Mouse (Mus musculus) hindbrain, embryonic 16.5 days (tissue): Measurements from ENCODE around the gene Bcl9. TPM values are rescaled to one million over a fixed set of nuclear protein-coding genes. Genes with fewer than 3 reads are reported as not detected.

Experiments
- ATAC-seq: fragments of 200-750 bp; cut with Nextera tagmentation; 2 replicates; pipeline ENCODE4 v1.8.0; 2017; ENCODE audit warnings: moderate TSS enrichment, moderate library complexity
- H3K27ac ChIP-seq: fragments of 300-500 bp; sonication (generic); 2 replicates; pipeline ENCODE4 v1.5.1; 2014; ENCODE audit warnings: low read depth, mild to moderate bottlenecking, control low read depth, low read length, moderate library complexity
- H3K27me3 ChIP-seq: fragments of 300-500 bp; sonication (generic); replicated peaks from 2 replicates; pipeline ENCODE4 v1.6.1; 2014; ENCODE audit warnings: low read length; ENCODE audit not compliant: control insufficient read depth, insufficient read depth
- H3K36me3 ChIP-seq: fragments of 300-500 bp; sonication (generic); 2 replicates; pipeline ENCODE4 v1.6.1; 2014; ENCODE audit warnings: mild to moderate bottlenecking, low read length, moderate library complexity, mixed read lengths; ENCODE audit not compliant: control insufficient read depth, insufficient read depth
- H3K4me1 ChIP-seq: fragments of 300-500 bp; sonication (generic); 2 replicates; pipeline ENCODE4 v1.6.1; 2014; ENCODE audit warnings: low read depth, low read length; ENCODE audit not compliant: control insufficient read depth, insufficient read depth
- H3K4me2 ChIP-seq: fragments of 300-500 bp; sonication (generic); 2 replicates; pipeline ENCODE4 v1.6.1; 2014; ENCODE audit warnings: mild to moderate bottlenecking, low read length, control low read depth, moderate library complexity
- H3K4me3 ChIP-seq: fragments of 300-500 bp; sonication (generic); 2 replicates; pipeline ENCODE4 v1.5.1; 2014; ENCODE audit warnings: mild to moderate bottlenecking, low read length, control low read depth, moderate library complexity
- H3K9ac ChIP-seq: fragments of 300-500 bp; sonication (generic); 2 replicates; pipeline ENCODE4 v1.6.1; 2014; ENCODE audit warnings: low read depth, mild to moderate bottlenecking, control low read depth, low read length, moderate library complexity
- H3K9me3 ChIP-seq: fragments of 300-500 bp; sonication (generic); 2 replicates; pipeline ENCODE4 v1.6.1; 2014; ENCODE audit warnings: mild to moderate bottlenecking, low read length, moderate library complexity; ENCODE audit not compliant: control insufficient read depth
- WGBS: fragments of 180-500 bp; shearing (Covaris S2); extraction: QIAGEN DNeasy Blood & Tissue Kit; methylation state at CpG from one replicate; pipeline ENCODE4 v1.1.7; 2014; 5-methylcytosine and 5-hydroxymethylcytosine counted together
- polyA plus RNA-seq: library from polyadenylated mRNA; unstranded; fragments of >200 nt; fragmentation: Nextera tagmentation; extraction: Ambion mirVana; gene quantifications from 2 replicates; pipeline ENCODE4 v1.2.1, GENCODE M21; 2015

Gene Bcl9
- polyA plus RNA-seq, 1 experiment from 2014 or later, result 57.4 TPM

DNA sequence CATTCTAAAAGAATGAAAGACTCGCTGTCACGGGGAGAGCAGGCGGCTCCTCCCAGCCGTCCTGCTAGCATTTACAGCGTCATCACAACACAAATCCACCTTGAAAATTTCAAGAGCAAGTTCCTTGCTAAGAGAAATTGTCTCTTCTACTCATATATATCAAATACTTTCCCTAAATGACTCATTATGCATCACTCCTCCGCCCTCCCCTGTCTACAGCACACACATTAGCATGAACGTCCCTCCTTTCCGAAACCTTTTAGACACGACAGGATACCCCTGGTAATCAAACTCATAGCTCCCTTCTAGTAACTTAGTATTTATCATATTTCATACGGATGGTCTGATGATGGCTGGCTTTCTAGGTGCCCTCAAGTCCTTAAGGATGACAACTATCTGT is 83.8 kb downstream of the Bcl9 start:
- no peaks in the 10 kb centered on the region for H3K9me3 ChIP-seq
- no peak overlapping the region for H3K4me3 ChIP-seq
- no peaks in the 10 kb centered on the region for H3K27me3 ChIP-seq
- H3K9ac ChIP-seq, result no peak overlapping the region
- 85% methylated on average over 10 of the region's 10 CpGs for WGBS
- peaks cover 55% of the 10 kb centered on the region for H3K36me3 ChIP-seq
- ATAC-seq, result no peak
- H3K4me2 ChIP-seq, result no peak overlapping the region
- no peaks in the 10 kb centered on the region for H3K4me1 ChIP-seq
- no peak overlapping the region for H3K27ac ChIP-seq

DNA sequence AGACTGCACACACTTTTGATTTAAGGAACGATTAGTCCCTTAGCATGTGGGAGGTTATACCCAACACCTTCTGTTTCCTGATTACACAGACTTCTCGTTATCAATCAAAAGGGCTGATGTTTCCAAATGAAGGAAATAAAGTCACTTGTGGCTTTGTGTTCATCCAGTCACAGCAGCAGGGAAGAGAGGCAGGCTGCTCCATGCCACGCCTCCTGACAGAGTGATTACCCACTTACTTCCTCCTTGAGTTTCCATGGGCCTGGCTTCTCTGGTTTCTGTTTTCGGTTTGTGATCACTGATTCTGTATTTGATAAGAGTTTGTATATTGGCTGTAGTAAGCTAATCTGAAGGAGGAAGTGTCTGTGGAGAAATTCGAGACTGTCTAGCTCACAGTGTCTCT is 86.5 kb downstream of the Bcl9 start:
- no peak overlapping the region for H3K27ac ChIP-seq
- ATAC-seq, result no peak
- H3K27me3 ChIP-seq, result no peaks in the 10 kb centered on the region
- no peak overlapping the region for H3K9ac ChIP-seq
- H3K4me1 ChIP-seq, result no peaks in the 10 kb centered on the region
- no peak overlapping the region for H3K4me3 ChIP-seq
- H3K9me3 ChIP-seq, result no peaks in the 10 kb centered on the region
- WGBS, result 90% methylated on average over 5 of the region's 5 CpGs
- H3K4me2 ChIP-seq, result no peak overlapping the region
- H3K36me3 ChIP-seq, result peaks cover 75% of the 10 kb centered on the region

DNA sequence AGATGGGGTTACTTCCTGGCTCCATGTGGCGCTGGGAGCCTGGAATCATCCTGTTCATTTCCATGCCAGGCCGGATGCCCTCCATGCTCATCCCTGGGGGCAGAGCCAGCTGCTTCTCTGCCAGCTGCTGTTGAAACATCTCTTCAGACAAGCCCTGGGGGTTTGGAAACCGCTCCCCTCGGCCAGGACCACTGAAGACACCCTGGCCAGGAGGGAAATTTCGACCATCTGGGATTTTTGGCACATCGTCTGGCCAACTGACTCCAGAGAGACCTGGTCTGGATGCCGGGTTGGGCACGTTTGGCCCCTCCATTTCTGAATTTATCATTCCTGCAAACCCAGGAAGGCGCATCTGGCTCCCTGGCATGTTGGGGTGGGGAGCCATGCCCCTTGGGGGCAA is 88.4 kb downstream of the Bcl9 start:
- Histone ChIP-seq H3K4me3 (no peak overlapping the region), H3K4me1 (no peaks in the 10 kb centered on the region), H3K9ac (no peak overlapping the region), H3K36me3 (peaks cover 71% of the 10 kb centered on the region), H3K9me3 (no peaks in the 10 kb centered on the region), H3K27me3 (no peaks in the 10 kb centered on the region), H3K4me2 (no peak overlapping the region), H3K27ac (no peak overlapping the region)
- 59% methylated on average over 9 of the region's 9 CpGs for WGBS
- ATAC-seq, result 0 out of 2 replicates have a peak, but pooled peaks have one; percentile 19

- Histone ChIP-seq H3K9ac (no peak overlapping the region), H3K4me1 (no peaks in the 10 kb centered on the region), H3K27me3 (no peaks in the 10 kb centered on the region), H3K4me3 (no peak overlapping the region), H3K9me3 (no peaks in the 10 kb centered on the region), H3K4me2 (no peak overlapping the region), H3K36me3 (peaks cover 54% of the 10 kb centered on the region), H3K27ac (no peak overlapping the region)
- ATAC-seq, result no peak
- 82% methylated on average over 3 of the region's 3 CpGs for WGBS
Observed at GRCm38 (mm10) chr3:97206521-97206920, 91.2 kb downstream of the Bcl9 start.

- Histone ChIP-seq H3K9me3 (no peaks in the 10 kb centered on the region), H3K27me3 (no peaks in the 10 kb centered on the region), H3K36me3 (peaks cover 31% of the 10 kb centered on the region), H3K4me3 (no peak overlapping the region), H3K4me2 (no peak overlapping the region), H3K9ac (no peak overlapping the region), H3K4me1 (no peaks in the 10 kb centered on the region), H3K27ac (no peak overlapping the region)
- ATAC-seq, result no peak
- WGBS, result 80% methylated on average over 14 of the region's 14 CpGs
Observed at GRCm38 (mm10) chr3:97203880-97204279, 93.8 kb downstream of the Bcl9 start.

- Histone ChIP-seq H3K27me3 (no peaks in the 10 kb centered on the region), H3K9me3 (no peaks in the 10 kb centered on the region), H3K4me1 (no peaks in the 10 kb centered on the region), H3K4me3 (no peak overlapping the region), H3K9ac (no peak overlapping the region), H3K36me3 (peaks cover 14% of the 10 kb centered on the region), H3K4me2 (no peak overlapping the region), H3K27ac (no peak overlapping the region)
- no peak for ATAC-seq
- WGBS, result 43% methylated on average over 5 of the region's 5 CpGs
Observed at GRCm38 (mm10) chr3:97201943-97202342, 95.8 kb downstream of the Bcl9 start.

DNA sequence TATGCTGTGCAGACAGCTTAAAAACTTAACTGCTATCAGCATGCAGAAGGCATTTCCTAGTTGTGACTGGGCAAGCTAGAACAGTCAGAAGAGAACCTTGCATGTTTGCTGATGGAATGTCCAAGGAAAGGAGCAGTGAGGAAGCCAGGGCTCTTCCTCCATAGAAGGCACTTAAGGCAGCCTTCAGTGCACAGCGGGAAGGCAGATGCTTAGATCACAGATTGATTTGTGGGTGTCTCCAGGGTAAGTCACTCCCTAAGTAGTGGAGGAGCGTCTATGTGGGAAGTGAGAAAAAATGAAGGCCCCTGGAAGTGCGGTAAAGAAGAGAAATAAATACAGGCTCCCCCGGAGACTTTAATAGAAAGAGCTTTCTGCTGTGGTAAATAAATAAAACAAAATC is 98.5 kb downstream of the Bcl9 start:
- Histone ChIP-seq H3K9ac (no peak overlapping the region), H3K27me3 (no peaks in the 10 kb centered on the region), H3K36me3 (no peaks in the 10 kb centered on the region), H3K9me3 (no peaks in the 10 kb centered on the region), H3K27ac (no peak overlapping the region), H3K4me3 (no peak overlapping the region), H3K4me2 (no peak overlapping the region), H3K4me1 (no peaks in the 10 kb centered on the region)
- 26% methylated on average over 4 of the region's 4 CpGs for WGBS
- no peak for ATAC-seq

- Histone ChIP-seq H3K4me3 (no peak overlapping the region), H3K9me3 (no peaks in the 10 kb centered on the region), H3K9ac (no peak overlapping the region), H3K36me3 (no peaks in the 10 kb centered on the region), H3K27me3 (no peaks in the 10 kb centered on the region), H3K27ac (no peak overlapping the region), H3K4me1 (no peaks in the 10 kb centered on the region), H3K4me2 (no peak overlapping the region)
- ATAC-seq, result no peak
- WGBS, result 81% methylated on average over 8 of the region's 8 CpGs
Observed at GRCm38 (mm10) chr3:97196571-97196970, 101.1 kb downstream of the Bcl9 start.

DNA sequence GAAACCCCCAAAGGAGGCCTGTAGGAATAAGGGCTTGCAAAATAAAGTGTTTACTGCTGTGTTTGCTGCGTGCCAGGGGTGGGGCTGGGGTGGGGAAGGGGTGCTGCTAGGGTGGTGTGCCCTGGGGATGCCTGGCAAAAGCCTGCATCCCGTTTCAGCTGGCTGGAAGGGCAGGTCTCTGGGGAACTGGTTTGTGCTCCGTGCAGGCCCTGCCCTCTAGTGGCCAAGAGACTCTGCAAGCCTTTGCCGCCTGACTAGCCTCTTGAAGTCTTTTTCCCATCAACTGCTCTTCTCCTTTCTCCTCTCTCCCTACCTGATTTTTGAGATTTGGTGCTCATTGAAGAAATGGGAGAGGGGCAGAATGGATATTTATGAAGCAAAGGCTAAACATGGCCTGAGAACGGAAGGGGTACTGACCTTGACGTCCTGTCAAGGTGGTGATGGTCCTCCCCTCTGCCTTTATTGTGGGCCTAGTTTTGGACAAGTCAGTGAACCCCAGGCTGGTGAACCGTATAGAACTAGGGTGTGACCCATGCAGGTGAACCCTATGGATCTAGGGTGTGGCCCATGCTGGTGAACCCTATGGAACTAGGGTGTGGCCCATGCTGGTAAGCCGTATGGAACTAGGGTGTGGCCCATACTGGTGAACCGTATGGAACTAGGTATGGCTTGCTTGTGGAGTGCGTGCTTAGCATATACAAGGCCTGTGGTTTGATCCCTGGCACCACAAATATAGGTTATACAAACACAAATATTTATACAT is 112.4 kb downstream of the Bcl9 start:
- H3K4me3 ChIP-seq, result no peak overlapping the region
- 43% methylated on average over 10 of the region's 10 CpGs for WGBS
- no peak overlapping the region for H3K9ac ChIP-seq
- H3K4me2 ChIP-seq, result no peak overlapping the region
- ATAC-seq, result 0 out of 2 replicates have a peak, but pooled peaks have one; percentile 38
- no peaks in the 10 kb centered on the region; the same call in 1 of the 2 replicates for H3K4me1 ChIP-seq
- H3K9me3 ChIP-seq, result no peaks in the 10 kb centered on the region
- no peak overlapping the region for H3K27ac ChIP-seq
- no peaks in the 10 kb centered on the region for H3K36me3 ChIP-seq
- H3K27me3 ChIP-seq, result no peaks in the 10 kb centered on the region
